Mouse (Mus musculus) embryonic facial prominence, embryonic 13.5 days (tissue): ENCODE data around the gene Hemk1. TPM values are rescaled to one million over a fixed set of nuclear protein-coding genes. Genes with fewer than 3 reads are reported as not detected.

ENCODE experiments used
- polyA plus RNA-seq: library from polyadenylated mRNA; unstranded; fragments of >200 nt; fragmentation: Nextera tagmentation; extraction: Ambion mirVana; gene quantifications from 2 replicates; pipeline ENCODE4 v1.2.1, GENCODE M21; 2015

Hemk1 gene
- polyA plus RNA-seq, 1 experiment from 2014 or later = 12.1 TPM

Other genes starting within 250 kb of the Hemk1 start
- gene Dock3, start 106.4 kb downstream of the Hemk1 start, polyA plus RNA-seq = 0.77 and 1.3 TPM in 2 replicates
- gene Mapkapk3, start 48.5 kb downstream of the Hemk1 start, polyA plus RNA-seq = 7.6 and 10.7 TPM in 2 replicates
- gene Cish, start 42.3 kb downstream of the Hemk1 start, polyA plus RNA-seq = 9.3 and 12.4 TPM in 2 replicates
- gene 6430571L13Rik, start 2.3 kb upstream of the Hemk1 start, polyA plus RNA-seq = 1.2 and 1.5 TPM in 2 replicates
- gene Cacna2d2, start 61.3 kb upstream of the Hemk1 start, polyA plus RNA-seq = 0.76 and 1.1 TPM in 2 replicates
- gene Tmem115, start 195.6 kb upstream of the Hemk1 start, polyA plus RNA-seq = 46.2 and 46.9 TPM in 2 replicates
- 21.8 and 26.1 TPM in 2 replicates for gene Cyb561d2, start 203.8 kb upstream of the Hemk1 start, polyA plus RNA-seq
- 44.3 and 47.2 TPM in 2 replicates for gene Nprl2, start 203.9 kb upstream of the Hemk1 start, polyA plus RNA-seq
- 2.1 and 2.2 TPM in 2 replicates for gene Zmynd10, start 208.9 kb upstream of the Hemk1 start, polyA plus RNA-seq
- 65.2 and 68.5 TPM in 2 replicates for gene Rassf1, start 213.2 kb upstream of the Hemk1 start, polyA plus RNA-seq
- gene Tusc2, start 224.9 kb upstream of the Hemk1 start, polyA plus RNA-seq = 35.9 and 42.9 TPM in 2 replicates
- gene Hyal2, start 229.6 kb upstream of the Hemk1 start, polyA plus RNA-seq = 118 TPM in 2 replicates
- 13.8 and 15.0 TPM in 2 replicates for gene Hyal1, start 238.6 kb upstream of the Hemk1 start, polyA plus RNA-seq
- 21.8 and 22.5 TPM in 2 replicates for gene Naa80, start 240.5 kb upstream of the Hemk1 start, polyA plus RNA-seq
- gene Hyal3, start 242.5 kb upstream of the Hemk1 start, polyA plus RNA-seq = 1.6 and 2.8 TPM in 2 replicates
- gene Ifrd2, start 249.3 kb upstream of the Hemk1 start, polyA plus RNA-seq = 39.3 and 54.2 TPM in 2 replicates